In the genomic region with DNA sequence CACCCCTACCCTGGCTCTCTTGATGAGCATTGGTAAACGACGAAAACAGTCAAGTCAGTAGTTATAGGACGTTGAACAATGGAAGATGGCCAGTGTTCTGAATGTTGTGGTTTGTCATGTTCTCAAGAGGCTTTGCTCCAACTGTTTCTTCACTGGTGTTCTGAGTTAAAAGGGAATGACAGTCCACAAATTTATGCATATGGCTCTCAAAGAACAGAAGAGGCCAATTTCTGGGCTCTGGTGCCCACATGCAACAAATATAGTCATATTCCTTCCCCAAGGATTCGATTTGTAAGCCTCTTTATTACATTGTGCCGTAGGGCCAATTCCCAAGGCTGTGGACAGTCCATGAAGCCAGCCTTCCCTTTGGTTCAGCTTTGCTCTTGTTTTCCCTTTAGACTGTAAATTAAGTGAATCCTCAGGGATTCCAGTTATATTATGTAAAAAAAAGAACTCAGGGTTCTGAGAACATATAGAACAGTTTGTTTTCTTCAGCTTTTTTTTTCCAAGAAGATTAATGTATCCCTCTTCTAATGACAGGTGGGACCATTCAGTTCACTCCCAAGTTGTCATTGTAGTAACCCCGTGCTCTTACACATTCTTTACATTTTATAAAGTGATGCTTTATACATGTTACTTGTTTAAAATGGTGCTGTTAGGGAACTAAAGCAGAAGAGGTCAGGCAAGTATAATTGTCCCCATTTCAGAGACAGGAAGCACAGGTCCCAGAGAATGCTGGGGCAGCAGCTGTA, we compare ENCODE assay signal across 25 mouse cellular contexts.
"Had no signal": no experiment of that assay in that cellular context is flagged by ENCODE, and none has a peak within 500 bp of the region (broad histone marks: within the 10 kb centered on the region; RNA-seq: fewer than 3 reads in every experiment).

No protein-coding gene starts in this region.

- H3K36me3 ChIP-seq: heart, embryonic 10.5 days; heart, embryonic 12.5 days; hindbrain, embryonic 10.5 days; hindbrain, embryonic 12.5 days; intestine, embryonic 15.5 days; limb, embryonic 10.5 days; limb, embryonic 12.5 days had no signal

- DNase-seq: gastrocnemius, adult 2 months; gastrocnemius, postnatal 10 days; gastrocnemius, postnatal 25 days; heart, adult 18-20 months; heart, postnatal 10 days; heart, postnatal 4 days; kidney, adult 2 months; kidney, postnatal 14 days; kidney, postnatal 4 days; liver had no signal

- ATAC-seq: forebrain, embryonic 16.5 days; hindbrain, embryonic 16.5 days; inflammation-experienced regulatory T-cells, adult 6 months; intestine, embryonic 15.5 days; intestine, postnatal 0 days had no signal

- H3K27ac ChIP-seq: gastrocnemius, adult 2 months; heart, embryonic 10.5 days; hindbrain, embryonic 10.5 days; hindbrain, embryonic 12.5 days; hindbrain, embryonic 14.5 days; intestine, embryonic 15.5 days; layer of hippocampus, adult 2 months; left cerebral cortex, adult 2 months; limb, embryonic 10.5 days; limb, embryonic 12.5 days had no signal

- H3K9me3 ChIP-seq: heart, embryonic 10.5 days; heart, embryonic 12.5 days; hindbrain, embryonic 10.5 days; hindbrain, embryonic 12.5 days; intestine, embryonic 15.5 days; limb, embryonic 10.5 days; limb, embryonic 12.5 days had no signal

- H3K9ac ChIP-seq: heart, embryonic 12.5 days; hindbrain, embryonic 12.5 days; hindbrain, embryonic 14.5 days; intestine, embryonic 15.5 days; limb, embryonic 12.5 days had no signal

- H3K4me3 ChIP-seq: gastrocnemius, adult 2 months; heart, embryonic 10.5 days; heart, embryonic 12.5 days; hindbrain, embryonic 10.5 days; hindbrain, embryonic 12.5 days; intestine, embryonic 15.5 days; layer of hippocampus, adult 2 months; left cerebral cortex, adult 2 months; limb, embryonic 10.5 days; limb, embryonic 12.5 days had no signal

- H3K4me1 ChIP-seq: heart, embryonic 10.5 days; heart, embryonic 12.5 days; hindbrain, embryonic 10.5 days; hindbrain, embryonic 12.5 days; intestine, embryonic 15.5 days; limb, embryonic 10.5 days; limb, embryonic 12.5 days had no signal

- H3K4me2 ChIP-seq: heart, embryonic 12.5 days; hindbrain, embryonic 12.5 days; hindbrain, embryonic 14.5 days; intestine, embryonic 15.5 days; limb, embryonic 12.5 days; liver, embryonic 11.5 days had no signal

- H3K27me3 ChIP-seq: heart, embryonic 12.5 days; hindbrain, embryonic 12.5 days; intestine, embryonic 15.5 days; limb, embryonic 12.5 days had no signal
